Mouse (Mus musculus): ENCODE results near the gene Npr1.

GRCm38 (mm10) chr3:90488576-90488975, 22.9 kb upstream of the Npr1 start:
- TF ChIP-seq ZNF384 (IDR thresholded peaks at IDR 0.05; ENCODE audit: low read depth, low read length) (no peak), ZC3H11A (IDR thresholded peaks at IDR 0.05; ENCODE audit: borderline replicate concordance, low read depth, low read length) (no peak), CHD2 (IDR thresholded peaks at IDR 0.05; ENCODE audit: low read depth, low read length) (no peak)
